Mouse (Mus musculus) E14TG2a.4 (cell line): ENCODE data around the gene Fcer1g.
A peak's percentile ranks its signal among the peaks of the same experiment; 100 is the strongest.

Source experiments
- H3K27me3 ChIP-seq: 2 replicates; pipeline ENCODE4 v1.6.1; 2014; ENCODE audit warnings: low read length, control low read depth; ENCODE audit not compliant: insufficient read depth
- H3K36me3 ChIP-seq: 2 replicates; pipeline ENCODE4 v1.6.1; 2014; ENCODE audit warnings: low read length, control low read depth; ENCODE audit not compliant: insufficient read depth
- H3K4me1 ChIP-seq: replicated peaks from 2 replicates; pipeline ENCODE4 v1.6.1; 2014; ENCODE audit warnings: low read depth, low read length, control low read depth
- H3K4me3 ChIP-seq: replicated peaks from 2 replicates; pipeline ENCODE4 v1.5.1; 2014; ENCODE audit warnings: mild to moderate bottlenecking, low read length
- H3K9me3 ChIP-seq: 2 replicates; pipeline ENCODE4 v1.6.1; 2014; ENCODE audit warnings: low read length, control low read depth
- CTCF ChIP-seq: conservative IDR thresholded peaks from 2 replicates; pipeline ENCODE4 v1.5.1; 2014; ENCODE audit warnings: low read length
- NANOG ChIP-seq: IDR thresholded peaks from 2 replicates; pipeline ENCODE4 v1.6.1; 2014; ENCODE audit warnings: borderline replicate concordance, low read length, mixed read lengths
- POU5F1 ChIP-seq: IDR thresholded peaks from 2 replicates; pipeline ENCODE4 v1.6.1; 2014; ENCODE audit warnings: low read length, borderline replicate concordance

The Fcer1g gene

DNA sequence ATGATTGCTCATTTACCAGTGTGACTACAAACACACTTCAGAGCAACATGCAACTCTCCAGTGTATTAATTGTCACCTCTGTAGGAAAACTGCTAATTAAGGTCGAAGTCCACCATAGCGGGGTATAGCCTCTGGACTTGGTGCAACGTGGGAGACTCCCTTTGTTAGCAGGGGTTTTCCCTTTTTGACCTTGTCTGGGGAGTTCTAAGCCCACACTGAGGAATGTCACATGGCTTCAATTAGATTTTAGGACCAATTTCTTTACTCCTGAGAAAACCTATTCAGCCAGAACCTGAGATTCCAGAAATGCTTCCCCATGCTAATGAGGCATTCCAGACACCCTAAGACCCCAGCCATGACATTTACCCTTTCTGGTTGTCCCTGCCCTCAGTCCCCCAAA lies 4.0 kb downstream of the Fcer1g start:
- H3K27me3 ChIP-seq = no peaks in the 10 kb centered on the region
- H3K4me3 ChIP-seq = no peak overlapping the region
- no peaks in the 10 kb centered on the region for H3K9me3 ChIP-seq
- peaks cover 12% of the 10 kb centered on the region for H3K36me3 ChIP-seq
- TF ChIP-seq NANOG = no peak
- no peak for TF ChIP-seq POU5F1
- TF ChIP-seq CTCF = no peak
- peaks cover 53% of the 10 kb centered on the region for H3K4me1 ChIP-seq

DNA sequence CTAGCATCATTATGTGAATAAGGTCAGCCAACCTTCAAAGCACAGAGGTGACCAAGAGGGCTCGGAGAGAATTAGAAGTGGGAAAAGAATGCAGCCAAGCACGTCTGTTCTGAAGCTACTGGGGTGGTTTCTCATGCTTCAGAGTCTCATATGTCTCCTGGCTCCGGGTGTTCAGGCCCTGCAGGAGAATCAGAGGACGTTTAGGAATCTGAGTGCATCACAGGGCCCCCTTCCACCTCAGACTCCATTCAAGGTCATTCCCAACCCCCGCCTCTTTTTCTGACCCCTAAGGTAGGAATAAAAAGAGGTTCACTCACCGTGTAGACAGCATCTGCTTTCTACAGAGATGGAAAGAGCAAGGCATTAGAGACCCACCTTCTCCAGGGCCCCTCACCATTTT lies 4.4 kb downstream of the Fcer1g start:
- no peak for TF ChIP-seq NANOG
- no peak for TF ChIP-seq CTCF
- TF ChIP-seq POU5F1 = no peak
- no peaks in the 10 kb centered on the region for H3K27me3 ChIP-seq
- peaks cover 7% of the 10 kb centered on the region for H3K36me3 ChIP-seq
- no peak overlapping the region for H3K4me3 ChIP-seq
- no peaks in the 10 kb centered on the region for H3K9me3 ChIP-seq
- peaks cover 52% of the 10 kb centered on the region for H3K4me1 ChIP-seq

DNA sequence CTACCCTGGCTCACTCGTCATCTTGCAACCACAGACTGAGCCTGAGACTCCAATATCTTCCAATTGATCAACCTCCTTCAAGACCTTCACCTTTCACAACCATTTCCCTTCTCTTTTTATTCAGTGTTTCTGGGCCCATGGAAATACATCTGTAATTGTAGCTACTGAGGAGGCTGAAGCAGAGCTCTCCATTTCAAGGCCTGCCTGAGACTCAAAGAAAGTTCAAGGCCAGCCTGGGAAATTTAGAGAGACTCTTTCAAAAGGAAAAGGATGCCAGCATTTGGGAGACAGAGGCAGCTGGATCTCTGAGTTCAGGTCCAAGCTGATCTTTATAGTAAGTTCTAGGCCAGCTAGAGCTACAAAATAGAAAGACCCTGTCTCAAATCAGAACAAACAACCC lies 6.3 kb downstream of the Fcer1g start:
- Histone ChIP-seq H3K9me3 (no peaks in the 10 kb centered on the region), H3K36me3 (no peaks in the 10 kb centered on the region), H3K27me3 (no peaks in the 10 kb centered on the region), H3K4me3 (no peak overlapping the region), H3K4me1 (peaks cover 45% of the 10 kb centered on the region)
- TF ChIP-seq POU5F1 = no peak

DNA sequence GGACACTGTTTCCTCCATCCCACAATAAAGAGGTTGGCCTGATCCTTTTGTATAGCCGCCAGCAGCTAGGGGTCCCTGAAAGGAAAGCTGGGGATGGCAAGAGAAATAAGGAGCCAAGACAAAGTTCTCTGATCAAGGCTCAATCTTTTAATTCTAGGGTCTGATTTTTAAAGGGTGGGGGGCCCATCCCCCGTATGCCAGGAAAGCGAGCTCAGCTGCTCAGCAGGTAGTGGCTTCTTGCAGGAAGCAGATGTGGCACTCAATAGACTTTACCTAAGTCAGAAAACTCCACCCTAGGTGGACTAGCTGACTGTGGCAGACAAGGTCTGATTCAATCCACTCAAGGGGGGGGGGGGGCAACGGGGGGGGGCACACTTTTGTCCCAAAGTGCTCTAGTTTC lies 7.4 kb downstream of the Fcer1g start:
- Histone ChIP-seq H3K4me3 (no peak overlapping the region), H3K27me3 (no peaks in the 10 kb centered on the region), H3K4me1 (peaks cover 49% of the 10 kb centered on the region), H3K9me3 (no peaks in the 10 kb centered on the region), H3K36me3 (no peaks in the 10 kb centered on the region)
- no peak for TF ChIP-seq NANOG
- no peak for TF ChIP-seq CTCF
- TF ChIP-seq POU5F1 = no peak

DNA sequence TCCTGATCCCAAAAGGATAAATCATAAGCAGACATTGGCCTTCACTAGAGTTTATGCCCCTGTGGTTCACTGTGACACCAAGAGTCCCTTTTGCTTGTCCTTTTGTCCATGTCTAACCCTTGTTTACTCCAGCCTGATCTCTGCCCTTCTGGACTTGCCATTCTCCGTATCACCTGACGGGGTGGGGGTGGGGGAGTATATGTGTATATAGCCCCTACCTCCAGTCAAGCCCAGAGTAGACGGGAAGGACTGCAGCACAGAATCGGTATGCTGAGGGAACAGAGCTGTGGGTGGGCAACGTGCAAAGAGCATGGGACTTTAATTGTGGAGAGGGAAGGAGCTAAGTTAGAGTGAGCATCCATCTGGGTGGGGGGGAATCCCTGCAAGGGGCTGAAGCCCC lies 9.3 kb downstream of the Fcer1g start, which contains the start of gene Apoa2:
TSS of gene Apoa2 (plus strand) at position 198 of the 400 bp plus-strand sequence.
- no peak within 1 kb of the TSS for H3K4me3 ChIP-seq
- H3K4me1 ChIP-seq = peaks cover 61% of the 10 kb centered on the region
- H3K36me3 ChIP-seq = peaks cover 8% of the 10 kb centered on the region
- TF ChIP-seq CTCF = no peak
- H3K9me3 ChIP-seq = no peaks in the 10 kb centered on the region
- H3K27me3 ChIP-seq = no peaks in the 10 kb centered on the region

DNA sequence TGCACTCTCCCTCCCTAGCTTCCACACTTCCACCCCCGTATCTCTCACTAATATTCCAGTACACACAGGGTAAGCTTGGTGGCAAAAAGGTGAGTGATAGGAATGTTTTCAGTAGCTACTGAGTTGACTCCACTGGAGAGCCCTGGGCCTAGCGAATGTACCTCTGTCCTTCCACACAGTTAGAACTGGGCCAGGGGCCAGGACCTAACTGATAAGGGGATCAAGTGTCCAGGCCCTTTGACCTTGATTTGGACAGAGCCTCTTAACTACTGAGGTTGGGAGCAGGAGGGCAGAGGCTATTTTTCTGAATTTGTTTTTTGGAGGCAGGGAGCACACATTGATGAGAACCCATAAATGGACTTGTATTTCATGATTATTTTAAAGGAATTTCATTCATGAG lies 10.4 kb downstream of the Fcer1g start:
- TF ChIP-seq NANOG (no peak), POU5F1 (no peak), CTCF (no peak)
- Histone ChIP-seq H3K27me3 (no peaks in the 10 kb centered on the region), H3K36me3 (peaks cover 19% of the 10 kb centered on the region), H3K9me3 (no peaks in the 10 kb centered on the region), H3K4me1 (peaks cover 64% of the 10 kb centered on the region), H3K4me3 (no peak overlapping the region)

DNA sequence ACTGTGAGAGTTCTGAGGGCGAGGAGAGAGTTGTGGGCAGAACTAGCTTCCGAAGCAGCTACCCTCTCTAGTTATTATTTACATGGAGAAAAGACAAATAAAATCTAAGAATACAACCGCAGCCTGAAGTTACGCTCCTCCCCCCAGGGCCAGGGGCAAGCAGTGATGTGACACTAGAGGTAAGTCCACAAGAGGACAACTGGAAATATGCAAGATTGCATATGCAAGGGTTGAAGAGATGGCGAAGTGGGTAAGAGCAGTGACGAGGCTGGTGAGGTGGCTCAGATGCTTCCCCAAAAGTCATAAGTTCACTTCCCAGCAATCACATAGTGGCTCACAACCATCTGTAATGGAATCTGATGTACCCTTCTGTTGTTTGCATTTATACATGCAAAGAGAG lies 11.0 kb downstream of the Fcer1g start:
- TF ChIP-seq POU5F1 = no peak
- no peak for TF ChIP-seq CTCF
- TF ChIP-seq NANOG = no peak
- H3K4me3 ChIP-seq = no peak overlapping the region
- H3K36me3 ChIP-seq = peaks cover 23% of the 10 kb centered on the region
- no peaks in the 10 kb centered on the region for H3K9me3 ChIP-seq
- peaks cover 67% of the 10 kb centered on the region for H3K4me1 ChIP-seq
- H3K27me3 ChIP-seq = no peaks in the 10 kb centered on the region

DNA sequence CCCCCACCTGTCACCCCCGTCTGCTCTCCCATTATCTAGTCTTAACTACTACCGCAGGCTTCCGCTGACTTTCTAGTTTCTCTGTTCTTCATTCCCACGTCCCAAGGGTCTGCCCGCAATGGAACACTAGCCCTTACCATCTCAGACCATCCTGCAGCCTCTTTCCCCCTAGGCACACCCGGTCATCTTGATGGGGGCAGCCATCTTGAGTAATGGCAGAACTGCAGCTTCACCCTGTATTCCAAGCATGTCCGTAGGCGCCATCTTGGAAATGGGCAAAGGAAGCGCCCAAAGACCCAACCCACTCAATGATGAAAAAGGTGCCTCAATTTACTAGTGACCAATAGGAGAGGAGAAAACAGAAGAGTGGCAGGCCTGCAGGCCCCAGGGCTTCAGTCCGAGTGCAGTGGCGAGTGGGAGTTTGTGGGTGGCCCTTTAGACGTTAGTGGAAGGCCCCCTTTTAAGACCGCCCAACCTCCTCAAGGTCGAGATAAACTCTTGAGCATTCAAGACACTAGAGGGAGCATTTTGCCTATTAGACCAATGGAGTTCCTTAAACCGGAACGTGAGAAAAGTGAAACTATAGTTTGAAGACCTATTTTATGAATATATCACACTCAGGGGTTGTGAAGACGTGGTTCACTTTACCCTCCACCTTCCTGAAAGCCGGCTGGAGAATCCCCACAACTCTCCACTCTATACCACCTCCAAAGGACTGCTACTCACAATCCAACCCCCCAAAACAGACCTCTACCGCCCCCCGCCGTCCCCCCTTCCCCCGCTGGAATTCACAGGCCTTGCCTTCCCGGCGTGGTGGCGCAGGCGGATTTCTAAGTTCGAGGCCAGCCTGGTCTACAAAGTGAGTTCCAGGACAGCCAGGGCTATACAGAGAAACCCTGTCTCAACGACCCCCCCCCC lies 11.7 kb downstream of the Fcer1g start, which contains the start of gene Tomm40l:
TSS of gene Tomm40l (minus strand) at position 277 of the 918 bp plus-strand sequence.
- 0 out of 2 replicates have a peak, but pooled peaks have one; percentile 7 for TF ChIP-seq CTCF
- no peak for TF ChIP-seq POU5F1
- TF ChIP-seq NANOG = 0 out of 2 replicates have a peak, but pooled peaks have one; percentile 18
- Histone ChIP-seq H3K4me3 (peak within 1 kb of the TSS; percentile 85), H3K4me1 (peaks cover 68% of the 10 kb centered on the region), H3K27me3 (no peaks in the 10 kb centered on the region), H3K9me3 (no peaks in the 10 kb centered on the region), H3K36me3 (peaks cover 23% of the 10 kb centered on the region)
